8 mouse cellular contexts compared by ENCODE assay signal in genomic region chr10:81349961-81350350, GRCm38 (mm10). TPM values are rescaled to one million over a fixed set of nuclear protein-coding genes. Genes with fewer than 3 reads are reported as not detected.
DNase-seq lines count a peak whose midpoint lies in the region; ATAC-seq and TF ChIP-seq lines count a peak whose summit lies in the region.

No protein-coding gene starts in this region.

- no peaks in the 10 kb centered on the region for H3K9me3 ChIP-seq in kidney, embryonic 14.5 days (ENCODE audit: control insufficient read depth, low read length)
- H3K9me3 ChIP-seq in hindbrain, embryonic 12.5 days (replicated peaks), result no peaks in the 10 kb centered on the region
- H3K9me3 ChIP-seq in midbrain, embryonic 12.5 days, result no peaks in the 10 kb centered on the region

- no peak for DNase-seq in kidney, postnatal 25 days
- no peak for DNase-seq in frontal cortex, postnatal 14 days (ENCODE audit: low spot score in 2 of 2)
- no peak for DNase-seq in layer of hippocampus, adult 11-12 months (ENCODE audit: low spot score)
- no peak for DNase-seq in thymus, postnatal 36 days

- peak overlapping the region; percentile 74 for H3K4me3 ChIP-seq in kidney, embryonic 14.5 days (ENCODE audit: low read length)
- peak overlapping the region; percentile 93 for H3K4me3 ChIP-seq in bone marrow macrophage, adult 2 months (ENCODE audit: insufficient read depth, low read length)
- H3K4me3 ChIP-seq in hindbrain, embryonic 12.5 days, result peak overlapping the region; percentile 91
- H3K4me3 ChIP-seq in midbrain, embryonic 12.5 days, result peak overlapping the region; percentile 63

- H3K27ac ChIP-seq in kidney, embryonic 14.5 days (ENCODE audit: low read depth, low read length), result peak overlapping the region; percentile 69; the same call in 1 of the 2 replicates
- H3K27ac ChIP-seq in bone marrow macrophage, adult 2 months (ENCODE audit: insufficient read depth, low read depth, low read length), result peak overlapping the region; percentile 62
- peak overlapping the region; percentile 70 for H3K27ac ChIP-seq in hindbrain, embryonic 12.5 days
- peak overlapping the region; percentile 25; the same call in 1 of the 2 replicates for H3K27ac ChIP-seq in midbrain, embryonic 12.5 days (replicated peaks)

- H3K36me3 ChIP-seq in kidney, embryonic 14.5 days (ENCODE audit: control insufficient read depth, insufficient read depth, low read length), result peaks cover 13% of the 10 kb centered on the region; the same call in 1 of the 2 replicates
- H3K36me3 ChIP-seq in hindbrain, embryonic 12.5 days, result peaks cover 11% of the 10 kb centered on the region
- peaks cover 17% of the 10 kb centered on the region for H3K36me3 ChIP-seq in midbrain, embryonic 12.5 days

- 2% methylated on average over 15 of the region's 29 CpGs for WGBS in kidney, embryonic 14.5 days
- 1% methylated on average over 29 of the region's 29 CpGs for WGBS in hindbrain, embryonic 12.5 days
- under 1% methylated on average over 29 of the region's 29 CpGs for WGBS in midbrain, embryonic 12.5 days

- TF ChIP-seq POLR2A in bone marrow macrophage, adult 2 months (IDR thresholded peaks at IDR 0.05; ENCODE audit: borderline replicate concordance, low read depth, low read length), result no peak

- H3K27me3 ChIP-seq in kidney, embryonic 14.5 days (ENCODE audit: control insufficient read depth, insufficient read depth, low read length), result no peaks in the 10 kb centered on the region
- peaks cover 39% of the 10 kb centered on the region for H3K27me3 ChIP-seq in hindbrain, embryonic 12.5 days
- peaks cover 40% of the 10 kb centered on the region for H3K27me3 ChIP-seq in midbrain, embryonic 12.5 days

- H3K4me1 ChIP-seq in kidney, embryonic 14.5 days (ENCODE audit: control insufficient read depth, insufficient read depth, low read length), result peaks cover 16% of the 10 kb centered on the region
- peaks cover 28% of the 10 kb centered on the region for H3K4me1 ChIP-seq in bone marrow macrophage, adult 2 months (ENCODE audit: control insufficient read depth, insufficient read depth, low read length)
- peaks cover 29% of the 10 kb centered on the region for H3K4me1 ChIP-seq in hindbrain, embryonic 12.5 days
- peaks cover 25% of the 10 kb centered on the region for H3K4me1 ChIP-seq in midbrain, embryonic 12.5 days

- H3K9ac ChIP-seq in kidney, embryonic 14.5 days (ENCODE audit: low read depth, low read length), result peak overlapping the region; percentile 88
- peak overlapping the region; percentile 80 for H3K9ac ChIP-seq in hindbrain, embryonic 12.5 days
- H3K9ac ChIP-seq in midbrain, embryonic 12.5 days (replicated peaks), result peak overlapping the region; percentile 70

- ATAC-seq in kidney, embryonic 14.5 days (ENCODE audit: low FRiP score, low TSS enrichment), result peak; percentile 5
- peak; percentile 32 for ATAC-seq in hindbrain, embryonic 12.5 days (ENCODE audit: low FRiP score)
- peak; percentile 21; the same call in 1 of the 2 replicates for ATAC-seq in midbrain, embryonic 12.5 days (ENCODE audit: low FRiP score, low read depth)

- TF ChIP-seq CTCF in bone marrow macrophage, adult 2 months (IDR thresholded peaks at IDR 0.05; ENCODE audit: low read depth, low read length), result no peak

- peak overlapping the region; percentile 73 for H3K4me2 ChIP-seq in kidney, embryonic 14.5 days (replicated peaks; ENCODE audit: low read depth, low read length)
- peak overlapping the region; percentile 92 for H3K4me2 ChIP-seq in hindbrain, embryonic 12.5 days (replicated peaks)
- H3K4me2 ChIP-seq in midbrain, embryonic 12.5 days (replicated peaks), result peak overlapping the region; percentile 87

RNA-seq across cellular contexts. Expression of gene Hmg20b, which starts 0.3 kb away (rescaled TPM):
- 115 and 119 TPM in 2 replicates for polyA plus RNA-seq in kidney, embryonic 14.5 days (2014; fragmentation: Nextera tagmentation; extraction: Ambion mirVana)
- polyA plus RNA-seq in bone marrow macrophage, adult 2 months (2012; ENCODE audit: insufficient read depth, insufficient read length, missing spikeins), result 52.2 and 53.3 TPM in 2 replicates
- 92.0 and 93.4 TPM in 2 replicates for polyA plus RNA-seq in hindbrain, embryonic 12.5 days (2016; fragmentation: Nextera tagmentation; extraction: Ambion mirVana)
- 90.8 and 97.9 TPM in 2 replicates for polyA plus RNA-seq in midbrain, embryonic 12.5 days (2016; fragmentation: Nextera tagmentation; extraction: Ambion mirVana)

RNA-seq across cellular contexts. Expression of gene Gipc3, which starts 6.9 kb away (rescaled TPM):
- polyA plus RNA-seq in kidney, embryonic 14.5 days (2014; fragmentation: Nextera tagmentation; extraction: Ambion mirVana), result 0.05 and 0.07 TPM in 2 replicates
- polyA plus RNA-seq in bone marrow macrophage, adult 2 months (2012; ENCODE audit: insufficient read depth, insufficient read length, missing spikeins), result not detected in 2 replicates
- polyA plus RNA-seq in hindbrain, embryonic 12.5 days (2016; fragmentation: Nextera tagmentation; extraction: Ambion mirVana), result not detected in 2 replicates
- polyA plus RNA-seq in midbrain, embryonic 12.5 days (2016; fragmentation: Nextera tagmentation; extraction: Ambion mirVana), result not detected in 2 replicates

RNA-seq across cellular contexts. Expression of gene Mfsd12, which starts 7.3 kb away (rescaled TPM):
- polyA plus RNA-seq in kidney, embryonic 14.5 days (2014; fragmentation: Nextera tagmentation; extraction: Ambion mirVana), result 4.1 and 4.6 TPM in 2 replicates
- 80.9 and 86.2 TPM in 2 replicates for polyA plus RNA-seq in bone marrow macrophage, adult 2 months (2012; ENCODE audit: insufficient read depth, insufficient read length, missing spikeins)
- 11.4 and 12.9 TPM in 2 replicates for polyA plus RNA-seq in hindbrain, embryonic 12.5 days (2016; fragmentation: Nextera tagmentation; extraction: Ambion mirVana)
- polyA plus RNA-seq in midbrain, embryonic 12.5 days (2016; fragmentation: Nextera tagmentation; extraction: Ambion mirVana), result 12.0 and 13.7 TPM in 2 replicates

RNA-seq across cellular contexts. Expression of gene 4930404N11Rik, which starts 15.7 kb away (rescaled TPM):
- 0.14 and 0.30 TPM in 2 replicates for polyA plus RNA-seq in kidney, embryonic 14.5 days (2014; fragmentation: Nextera tagmentation; extraction: Ambion mirVana)
- polyA plus RNA-seq in bone marrow macrophage, adult 2 months (2012; ENCODE audit: insufficient read depth, insufficient read length, missing spikeins), result not detected in 2 replicates
- 0.52 and 0.88 TPM in 2 replicates for polyA plus RNA-seq in hindbrain, embryonic 12.5 days (2016; fragmentation: Nextera tagmentation; extraction: Ambion mirVana)
- 0.34 and 0.92 TPM in 2 replicates for polyA plus RNA-seq in midbrain, embryonic 12.5 days (2016; fragmentation: Nextera tagmentation; extraction: Ambion mirVana)

RNA-seq across cellular contexts. Expression of gene Tbxa2r, which starts 21.4 kb away (rescaled TPM):
- polyA plus RNA-seq in kidney, embryonic 14.5 days (2014; fragmentation: Nextera tagmentation; extraction: Ambion mirVana), result 8.7 and 10.1 TPM in 2 replicates
- polyA plus RNA-seq in bone marrow macrophage, adult 2 months (2012; ENCODE audit: insufficient read depth, insufficient read length, missing spikeins), result not detected in 2 replicates
- 2.7 and 3.1 TPM in 2 replicates for polyA plus RNA-seq in hindbrain, embryonic 12.5 days (2016; fragmentation: Nextera tagmentation; extraction: Ambion mirVana)
- 3.7 and 4.4 TPM in 2 replicates for polyA plus RNA-seq in midbrain, embryonic 12.5 days (2016; fragmentation: Nextera tagmentation; extraction: Ambion mirVana)
